Mouse (Mus musculus) CH12.LX (cell line): Measurements from ENCODE around the gene Nkapd1. TPM values are rescaled to one million over a fixed set of nuclear protein-coding genes. Genes with fewer than 3 reads are reported as not detected.

Experiments used
- DNase-seq: peaks from one replicate; pipeline ENCODE4 v3.0.0-alpha.2; 2013; ENCODE audit errors: extremely low read depth
- H3K27ac ChIP-seq: 2 replicates; pipeline ENCODE4 v1.5.1; 2012; ENCODE audit warnings: low read depth, mild to moderate bottlenecking, control low read depth, moderate library complexity; ENCODE audit not compliant: insufficient read depth
- H3K27me3 ChIP-seq: replicated peaks from 2 replicates; pipeline ENCODE3; 2012; ENCODE audit warnings: inconsistent platforms
- H3K36me3 ChIP-seq, 2 experiments: replicated peaks in 1 of 2; 2 replicates each; pipeline versions ENCODE3 to v1.6.1; 2012; ENCODE audit warnings: inconsistent platforms in 1 of 2, low read length in 1 of 2, mild to moderate bottlenecking in 1 of 2, mixed read lengths in 1 of 2, moderate library complexity in 1 of 2; ENCODE audit not compliant: control insufficient read depth in 1 of 2, insufficient read depth in 1 of 2
- H3K4me1 ChIP-seq, 2 experiments: 2 replicates each; pipeline ENCODE4 v1.6.1; 2012; ENCODE audit warnings: inconsistent platforms in 1 of 2, moderate library complexity in 1 of 2; ENCODE audit not compliant: insufficient read depth in 2 of 2, control insufficient read depth in 1 of 2
- H3K4me2 ChIP-seq: 2 replicates; pipeline ENCODE4 v1.6.1; 2012; ENCODE audit warnings: low read depth, mild to moderate bottlenecking, control low read depth; ENCODE audit not compliant: poor library complexity, insufficient read depth, severe bottlenecking
- H3K4me3 ChIP-seq, 3 experiments: fragments of 150-350 bp in 1 of 3; sonication (generic) in 1 of 3; replicated peaks in 1 of 3; 2 replicates each; pipeline versions ENCODE3 to v1.5.1; 2011 to 2012; ENCODE audit warnings: low read depth in 2 of 3, low read length in 2 of 3, mild to moderate bottlenecking in 2 of 3, moderate library complexity in 2 of 3, control low read depth in 1 of 3, improper control_type of control experiment in 1 of 3, inconsistent platforms in 1 of 3, mixed read lengths in 1 of 3; ENCODE audit not compliant: poor library complexity in 1 of 3
- H3K79me2 ChIP-seq: replicated peaks from 2 replicates; pipeline ENCODE4 v1.6.1; 2012; ENCODE audit warnings: mild to moderate bottlenecking, moderate library complexity; ENCODE audit not compliant: control insufficient read depth, poor library complexity, insufficient read depth, severe bottlenecking; ENCODE audit errors: extremely low read depth
- H3K9ac ChIP-seq: 2 replicates; pipeline ENCODE4 v1.6.1; 2012; ENCODE audit warnings: low read depth, mild to moderate bottlenecking, control low read depth, moderate library complexity; ENCODE audit not compliant: insufficient read depth
- H3K9me3 ChIP-seq: replicated peaks from 2 replicates; pipeline ENCODE3; 2012; ENCODE audit warnings: low read length, inconsistent platforms, mixed read lengths
- BHLHE40 ChIP-seq: IDR thresholded peaks from 2 replicates; pipeline ENCODE4 v1.6.1; 2011; ENCODE audit warnings: mild to moderate bottlenecking, low read depth, low read length, improper control_type of control experiment
- CHD1 ChIP-seq: IDR thresholded peaks from 2 replicates; pipeline ENCODE4 v1.6.1; 2012; ENCODE audit warnings: low read depth, low read length, improper control_type of control experiment, inconsistent platforms
- CHD2 ChIP-seq: IDR thresholded peaks from 2 replicates; pipeline ENCODE4 v1.6.1; 2011; ENCODE audit warnings: low read length, improper control_type of control experiment
- E2F4 ChIP-seq: IDR thresholded peaks from 2 replicates; pipeline ENCODE4 v1.6.1; 2011; ENCODE audit warnings: low read depth, low read length, improper control_type of control experiment; ENCODE audit not compliant: insufficient replicate concordance
- ELF1 ChIP-seq: IDR thresholded peaks from 2 replicates; pipeline ENCODE4 v1.6.1; 2014; ENCODE audit warnings: low read depth, mild to moderate bottlenecking, inconsistent platforms, low read length, improper control_type of control experiment
- ETS1 ChIP-seq: conservative IDR thresholded peaks from 2 replicates; pipeline ENCODE4 v1.6.1; 2012; ENCODE audit warnings: low read depth, mild to moderate bottlenecking, inconsistent platforms, low read length, improper control_type of control experiment, moderate library complexity
- IRF4 ChIP-seq: IDR thresholded peaks from 2 replicates; pipeline ENCODE4 v1.6.1; 2014; ENCODE audit warnings: low read depth, mild to moderate bottlenecking, inconsistent platforms, low read length, improper control_type of control experiment
- JUN ChIP-seq: IDR thresholded peaks from 2 replicates; pipeline ENCODE4 v1.6.1; 2011; ENCODE audit warnings: low read depth, mild to moderate bottlenecking, low read length, improper control_type of control experiment, moderate library complexity; ENCODE audit not compliant: insufficient read depth
- KAT2A ChIP-seq: IDR thresholded peaks from 2 replicates; pipeline ENCODE4 v1.6.1; 2012; ENCODE audit warnings: low read length, improper control_type of control experiment, inconsistent platforms; ENCODE audit not compliant: insufficient replicate concordance
- MXI1 ChIP-seq: IDR thresholded peaks from 2 replicates; pipeline ENCODE4 v1.6.1; 2011; ENCODE audit warnings: mild to moderate bottlenecking, low read depth, low read length, improper control_type of control experiment
- MYC ChIP-seq: IDR thresholded peaks from 2 replicates; pipeline ENCODE4 v1.6.1; 2011; ENCODE audit warnings: low read depth, mild to moderate bottlenecking, improper control_type of control experiment, low read length
- PAX5 ChIP-seq: IDR thresholded peaks from 2 replicates; pipeline ENCODE4 v1.6.1; 2012; ENCODE audit warnings: low read length, inconsistent platforms, mixed read lengths
- POLR2AphosphoS2 ChIP-seq: IDR thresholded peaks from 2 replicates; pipeline ENCODE4 v1.6.1; 2011; ENCODE audit warnings: low read depth, low read length, improper control_type of control experiment
- RCOR1 ChIP-seq: conservative IDR thresholded peaks from 2 replicates; pipeline ENCODE4 v1.6.1; 2012; ENCODE audit warnings: low read depth, mild to moderate bottlenecking, inconsistent platforms, low read length, improper control_type of control experiment
- SIN3A ChIP-seq: IDR thresholded peaks from 2 replicates; pipeline ENCODE4 v1.6.1; 2012; ENCODE audit warnings: low read length, improper control_type of control experiment, inconsistent platforms
- SMC3 ChIP-seq: IDR thresholded peaks from 2 replicates; pipeline ENCODE4 v1.6.1; 2011; ENCODE audit warnings: low read depth, low read length, improper control_type of control experiment
- TBP ChIP-seq: conservative IDR thresholded peaks from 2 replicates; pipeline ENCODE4 v1.6.1; 2011; ENCODE audit warnings: low read depth, low read length, improper control_type of control experiment
- TCF12 ChIP-seq: IDR thresholded peaks from 2 replicates; pipeline ENCODE4 v1.6.1; 2014; ENCODE audit warnings: low read depth, mild to moderate bottlenecking, inconsistent platforms, low read length, improper control_type of control experiment
- UBTF ChIP-seq: IDR thresholded peaks from 2 replicates; pipeline ENCODE4 v1.6.1; 2012; ENCODE audit warnings: low read depth, mild to moderate bottlenecking, inconsistent platforms, low read length, improper control_type of control experiment, moderate library complexity
- USF1 ChIP-seq: IDR thresholded peaks from 2 replicates; pipeline ENCODE4 v1.6.1; 2014; ENCODE audit warnings: low read depth, mild to moderate bottlenecking, inconsistent platforms, low read length, improper control_type of control experiment
- ZKSCAN1 ChIP-seq: IDR thresholded peaks from 2 replicates; pipeline ENCODE4 v1.6.1; 2012; ENCODE audit warnings: low read depth, inconsistent platforms, low read length, improper control_type of control experiment, borderline replicate concordance
- ZMIZ1 ChIP-seq: IDR thresholded peaks from 2 replicates; pipeline ENCODE4 v1.6.1; 2012; ENCODE audit warnings: low read depth, mild to moderate bottlenecking, inconsistent platforms, low read length, improper control_type of control experiment
- dilution Hi-C: fragments of 300-500 bp; cut with MboI; formaldehyde crosslinking; loops from 2 replicates; pipeline ENCODE4 v1.14.3; 2020; ENCODE audit warnings: low sequenced_read_pairs; ENCODE audit not compliant: extremely low pct_unique_long_range_greater_than_20kb, extremely low pct_ligation_motif_present
- in situ Hi-C: fragments of 300-500 bp; cut with MboI; formaldehyde crosslinking; loops from 3 replicates; pipeline ENCODE4 v1.14.3; 2019; ENCODE audit warnings: low sequenced_read_pairs, low pct_ligation_motif_present, low pct_unique_long_range_greater_than_20kb, mixed read lengths
- polyA plus RNA-seq: library from polyadenylated mRNA; unstranded; fragments of >175 nt; gene quantifications from 2 replicates; pipeline ENCODE4 v1.2.1, GENCODE M21; 2012; ENCODE audit warnings: low read depth; ENCODE audit not compliant: insufficient read length
- total RNA-seq, 2 experiments: library from RNA; depleted of rRNA; stranded (reverse); fragments of 300-350 nt in 1 of 2; fragments of >200 nt in 1 of 2; gene quantifications; 2 replicates each; pipeline ENCODE4 v1.2.3; 2012 to 2014

Nkapd1 gene
- total and polyA plus RNA-seq, 3 experiments, result 10.0 to 36.7 (median 13.5) TPM

DNA sequence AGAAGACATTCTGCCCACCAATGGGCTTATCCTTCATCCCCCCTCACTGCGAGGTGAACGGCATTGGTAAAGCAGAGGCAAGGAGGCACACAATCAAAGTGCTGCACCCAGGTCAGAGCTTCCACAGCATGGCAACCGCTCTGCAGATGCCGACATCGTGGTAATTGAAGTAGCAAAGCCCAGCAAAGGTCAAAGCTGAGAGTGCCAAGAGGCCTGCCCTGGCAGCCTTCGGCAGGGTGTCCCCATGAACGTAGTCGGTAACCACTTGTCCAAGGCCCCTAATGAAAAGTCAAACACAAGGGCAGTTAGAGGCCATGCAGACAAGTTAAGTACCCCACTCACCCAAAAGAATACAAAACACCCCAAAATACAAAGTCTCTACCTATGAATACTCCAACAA, 20.3 kb downstream of the Nkapd1 start:
- no peak for DNase-seq
- H3K4me1 ChIP-seq, result peaks cover 2 to 16% of the 10 kb centered on the region in 2 experiments; a peak in 2 of 4 replicates
- H3K27ac ChIP-seq, result no peak overlapping the region
- in situ Hi-C loops, result no loop called here
- dilution Hi-C loops, result no loop called here
- H3K9ac ChIP-seq, result no peak overlapping the region
- H3K9me3 ChIP-seq, result no peaks in the 10 kb centered on the region
- no peak overlapping the region for H3K4me2 ChIP-seq
- no peak overlapping the region for H3K4me3 ChIP-seq
- H3K27me3 ChIP-seq, result no peaks in the 10 kb centered on the region
- TF ChIP-seq JUN (no peak), CHD1 (no peak), ZKSCAN1 (no peak), PAX5 (no peak), IRF4 (no peak), SMC3 (no peak), ZMIZ1 (no peak), E2F4 (no peak), POLR2AphosphoS2 (no peak), UBTF (no peak), ETS1 (no peak), SIN3A (no peak), CHD2 (no peak), ELF1 (no peak), RCOR1 (no peak)
- TF ChIP-seq, all 38 proteins: peak for 0
- Histone ChIP-seq H3K79me2 (peaks cover 18% of the 10 kb centered on the region), H3K36me3 (peaks cover 41 to 68% of the 10 kb centered on the region in 2 experiments)

DNA sequence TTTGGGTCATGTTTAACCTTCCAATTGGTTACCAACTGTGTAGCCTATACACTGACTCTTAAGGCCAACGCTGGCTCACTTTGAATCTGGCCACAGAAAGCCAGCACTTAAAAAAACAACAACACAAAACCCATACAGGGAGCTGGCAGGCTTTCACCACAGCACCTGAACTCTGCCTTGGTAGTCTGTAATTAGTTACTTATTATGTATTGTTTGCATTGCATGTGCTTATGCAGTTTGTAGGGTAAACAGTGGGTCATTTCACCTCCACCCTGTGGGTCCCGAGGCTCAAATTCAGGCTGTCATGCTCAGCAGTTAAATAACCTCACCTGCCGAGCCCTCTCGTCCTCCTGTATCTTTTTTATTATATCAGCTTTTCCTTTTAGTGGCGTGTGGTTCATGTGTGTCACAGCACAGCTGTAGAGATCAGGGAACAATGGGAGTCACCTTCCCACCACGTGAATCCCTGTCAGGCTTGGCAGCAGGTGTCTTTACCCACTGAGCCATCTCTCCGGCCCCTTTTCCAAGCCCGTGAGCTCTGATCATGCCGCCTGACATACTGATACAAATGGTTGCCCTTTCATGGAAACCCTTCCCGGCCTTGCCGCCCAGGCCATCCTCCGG, 22.4 kb downstream of the Nkapd1 start:
- Histone ChIP-seq H3K4me1 (peaks cover 5 to 14% of the 10 kb centered on the region in 2 experiments), H3K4me3 (no peak overlapping the region), H3K27ac (no peak overlapping the region), H3K4me2 (no peak overlapping the region), H3K36me3 (peaks cover 36 to 55% of the 10 kb centered on the region in 2 experiments), H3K9me3 (no peaks in the 10 kb centered on the region), H3K79me2 (no peaks in the 10 kb centered on the region; the same call in 1 of the 2 replicates), H3K9ac (no peak overlapping the region), H3K27me3 (no peaks in the 10 kb centered on the region)
- DNase-seq, result no peak
- TF ChIP-seq BHLHE40 (no peak), MYC (no peak), TBP (no peak), USF1 (no peak), KAT2A (no peak), MXI1 (no peak), TCF12 (no peak)
- dilution Hi-C loops (no loop called here), in situ Hi-C loops (no loop called here)
